Mouse (Mus musculus) heart, postnatal 0 days (tissue): ENCODE measurements around the gene Pard3.

ENCODE experiments used
- CTCF ChIP-seq: IDR thresholded peaks from 2 replicates; pipeline ENCODE4 v1.5.1; 2016; ENCODE audit warnings: antibody characterized with exemption, control low read depth, low read depth
- EP300 ChIP-seq: IDR thresholded peaks from 2 replicates; pipeline ENCODE4 v1.6.1; 2016; ENCODE audit warnings: antibody characterized with exemption, low read depth

DNA sequence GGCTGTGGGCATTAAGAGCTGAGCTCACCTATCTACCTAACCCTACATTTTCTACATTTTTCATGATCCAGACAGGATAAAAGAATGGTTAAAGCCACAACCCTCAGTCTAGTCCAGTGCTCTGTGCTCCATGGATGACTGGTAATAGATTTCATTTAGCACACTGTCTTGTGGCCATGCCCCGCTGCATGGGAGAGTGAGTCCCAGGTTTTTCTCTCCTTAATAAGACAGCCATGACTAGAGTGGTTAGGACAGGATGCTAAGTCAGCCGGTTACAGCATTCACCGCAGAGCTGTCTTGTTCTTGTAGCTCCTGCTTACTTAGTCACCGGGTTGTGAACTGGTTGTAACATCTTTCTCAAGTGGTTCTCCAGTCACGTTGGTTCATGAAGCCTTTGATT is 49.5 kb downstream of the Pard3 start:
- TF ChIP-seq CTCF (no peak), EP300 (no peak)
